Mouse (Mus musculus) embryonic facial prominence, embryonic 13.5 days (tissue): Measurements from ENCODE around the gene Foxb1. TPM values are rescaled to one million over a fixed set of nuclear protein-coding genes. Genes with fewer than 3 reads are reported as not detected.

ENCODE experiments used
- ATAC-seq: fragments of 200-750 bp; cut with Nextera tagmentation; 2 replicates; pipeline ENCODE4 v1.8.0; 2017; ENCODE audit warnings: low read depth; ENCODE audit not compliant: insufficient number of reproducible peaks, insufficient read depth, low FRiP score, low TSS enrichment
- H3K27ac ChIP-seq: fragments of 300-500 bp; sonication (generic); 2 replicates; pipeline ENCODE4 v1.5.1; 2015; ENCODE audit warnings: moderate library complexity, mild to moderate bottlenecking, inconsistent platforms
- H3K27me3 ChIP-seq: fragments of 300-500 bp; sonication (generic); 2 replicates; pipeline ENCODE4 v1.6.1; 2015; ENCODE audit warnings: mild to moderate bottlenecking, inconsistent platforms
- H3K36me3 ChIP-seq: fragments of 300-500 bp; sonication (generic); 2 replicates; pipeline ENCODE4 v1.6.1; 2015; ENCODE audit warnings: mild to moderate bottlenecking, inconsistent platforms
- H3K4me1 ChIP-seq: fragments of 300-500 bp; sonication (generic); 2 replicates; pipeline ENCODE4 v1.6.1; 2015; ENCODE audit warnings: inconsistent platforms
- H3K4me2 ChIP-seq: fragments of 300-500 bp; sonication (generic); 2 replicates; pipeline ENCODE4 v1.6.1; 2015; ENCODE audit warnings: moderate library complexity, mild to moderate bottlenecking, inconsistent platforms
- H3K4me3 ChIP-seq: fragments of 300-500 bp; sonication (generic); 2 replicates; pipeline ENCODE4 v1.5.1; 2015; ENCODE audit warnings: mild to moderate bottlenecking, inconsistent platforms
- H3K9ac ChIP-seq: fragments of 300-500 bp; sonication (generic); 2 replicates; pipeline ENCODE4 v1.6.1; 2015; ENCODE audit warnings: mild to moderate bottlenecking, inconsistent platforms
- H3K9me3 ChIP-seq: fragments of 300-500 bp; sonication (generic); 2 replicates; pipeline ENCODE4 v1.6.1; 2016; ENCODE audit warnings: inconsistent platforms
- WGBS: fragments of 180-500 bp; shearing (Covaris S2); methylation state at CpG from one replicate; pipeline ENCODE4 v1.1.7; 2015; ENCODE audit warnings: mixed read lengths; 5-methylcytosine and 5-hydroxymethylcytosine counted together
- polyA plus RNA-seq: library from polyadenylated mRNA; unstranded; fragments of >200 nt; fragmentation: Nextera tagmentation; extraction: Ambion mirVana; gene quantifications from 2 replicates; pipeline ENCODE4 v1.2.1, GENCODE M21; 2015

The Foxb1 gene
- polyA plus RNA-seq, 1 experiment from 2014 or later = 0.08 TPM

DNA sequence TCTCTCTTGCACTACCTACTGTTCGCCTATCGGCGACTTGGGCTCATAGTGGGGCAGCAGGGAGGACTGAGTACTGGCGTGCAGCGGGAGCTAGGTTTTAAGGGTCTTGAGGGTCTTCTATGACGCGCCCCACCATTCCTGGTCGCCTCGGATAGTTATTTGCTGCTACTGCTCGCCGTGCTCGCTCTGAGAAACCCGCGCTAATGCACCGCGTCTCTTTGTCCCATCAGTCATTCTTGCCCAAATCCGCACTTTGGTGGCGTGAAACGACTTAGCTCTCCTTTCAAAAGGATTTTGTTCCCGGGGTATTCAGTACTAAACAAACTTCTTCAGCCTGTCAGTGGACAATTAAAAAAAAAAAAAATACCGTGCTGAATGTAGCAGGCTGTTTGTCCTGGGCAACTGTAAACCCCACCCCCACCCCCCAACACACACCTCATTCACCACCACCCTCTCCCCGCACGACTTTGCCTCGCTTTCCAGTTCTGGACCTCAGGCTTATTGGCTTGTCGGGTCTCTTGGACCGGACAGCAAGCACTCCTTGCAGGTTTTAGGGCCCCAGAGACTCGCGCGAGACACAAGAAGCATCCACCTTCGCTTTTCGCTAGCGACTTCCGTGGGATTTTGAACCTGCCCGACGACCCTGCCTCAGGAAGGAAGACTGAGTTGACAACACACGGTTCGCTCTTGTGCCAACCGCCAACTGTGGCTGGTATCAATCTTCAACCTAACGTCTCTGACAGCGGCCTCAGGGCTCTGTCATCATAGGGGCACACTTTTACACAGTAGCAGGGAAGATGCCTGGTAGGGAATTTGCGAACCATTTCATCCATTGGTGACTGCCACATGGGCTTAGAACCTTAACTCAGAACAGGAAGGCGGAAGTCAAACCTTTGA, 4.1 kb upstream of the Foxb1 start:
- Histone ChIP-seq H3K36me3 (no peaks in the 10 kb centered on the region), H3K4me2 (no peak overlapping the region), H3K4me3 (no peak overlapping the region), H3K27ac (no peak overlapping the region), H3K9me3 (no peaks in the 10 kb centered on the region), H3K4me1 (peaks cover 23% of the 10 kb centered on the region), H3K27me3 (peaks cover 100% of the 10 kb centered on the region), H3K9ac (no peak overlapping the region)
- no peak for ATAC-seq
- WGBS = under 1% methylated on average over 42 of the region's 42 CpGs

DNA sequence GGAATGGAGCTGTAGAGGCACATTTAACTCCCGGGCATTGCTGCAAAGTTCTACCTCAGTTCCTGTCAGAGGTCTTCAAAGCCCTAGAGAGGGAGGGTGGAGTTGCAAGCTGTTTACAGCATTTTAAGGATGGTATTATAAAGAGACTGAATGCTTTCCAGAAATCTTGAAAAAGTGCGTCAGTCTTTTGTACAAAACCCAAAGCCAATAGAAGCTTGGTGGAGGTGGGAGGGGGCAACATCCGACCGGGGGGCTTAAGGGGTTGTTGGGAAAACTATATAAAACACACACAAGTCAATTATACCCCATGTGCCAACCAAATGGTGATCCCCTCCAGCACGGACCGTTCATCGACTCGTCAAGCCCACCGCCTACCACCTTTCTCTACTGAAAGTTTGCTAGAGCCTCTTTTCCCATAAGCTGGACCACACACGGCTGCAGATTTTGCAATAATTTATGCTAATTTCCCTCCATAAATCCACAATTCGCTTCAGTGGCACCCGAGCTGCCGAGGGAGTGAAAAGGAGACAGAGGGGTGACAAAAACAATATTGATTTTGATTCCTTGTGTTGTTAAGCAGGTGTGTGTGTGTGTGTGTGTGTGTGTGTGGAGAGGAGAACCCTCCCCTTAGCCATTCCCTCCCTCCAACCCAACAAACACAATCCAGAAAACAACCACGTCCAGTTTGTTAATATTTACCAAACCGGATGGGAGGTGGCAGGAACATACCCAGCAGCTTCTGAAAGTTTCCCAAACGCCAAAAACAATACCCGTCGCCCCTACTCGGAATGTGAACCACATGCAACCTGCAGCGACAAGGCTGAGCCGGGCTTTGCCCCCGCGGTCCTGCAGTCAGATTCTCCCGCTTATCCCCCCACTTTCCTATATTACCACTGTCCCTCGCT, 3.2 kb upstream of the Foxb1 start:
- H3K4me3 ChIP-seq = no peak overlapping the region
- H3K27me3 ChIP-seq = peaks cover 100% of the 10 kb centered on the region
- no peaks in the 10 kb centered on the region for H3K36me3 ChIP-seq
- no peak overlapping the region for H3K27ac ChIP-seq
- no peak overlapping the region for H3K4me2 ChIP-seq
- ATAC-seq = no peak
- no peak overlapping the region for H3K9ac ChIP-seq
- no peaks in the 10 kb centered on the region for H3K9me3 ChIP-seq
- WGBS = under 1% methylated on average over 25 of the region's 25 CpGs
- H3K4me1 ChIP-seq = peaks cover 32% of the 10 kb centered on the region

DNA sequence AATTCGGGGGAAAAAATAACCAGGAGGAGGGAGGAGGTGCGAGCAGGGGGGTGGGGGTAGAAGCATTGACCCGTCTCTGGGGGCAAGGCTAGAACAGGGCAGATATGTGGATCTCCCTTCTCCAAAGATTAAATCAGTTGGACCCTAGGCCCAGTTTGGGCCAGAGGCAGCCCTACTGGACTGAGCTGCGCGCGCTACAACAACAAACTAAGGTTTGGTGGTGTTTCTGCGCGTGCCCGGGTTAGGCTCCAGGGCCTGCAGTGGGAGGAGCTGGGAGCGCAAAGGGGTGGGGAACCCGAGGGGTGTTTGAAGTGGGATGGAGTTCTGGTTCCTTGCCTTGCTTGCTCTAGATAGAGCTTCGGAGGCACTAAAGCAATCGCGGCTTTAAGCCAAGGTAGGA, 2.0 kb upstream of the Foxb1 start:
- Histone ChIP-seq H3K4me2 (peak overlapping the region; percentile 24; the same call in 1 of the 2 replicates), H3K4me1 (peaks cover 38% of the 10 kb centered on the region), H3K9me3 (no peaks in the 10 kb centered on the region), H3K36me3 (no peaks in the 10 kb centered on the region), H3K27me3 (peaks cover 100% of the 10 kb centered on the region), H3K4me3 (no peak overlapping the region), H3K27ac (no peak overlapping the region), H3K9ac (no peak overlapping the region)
- no peak for ATAC-seq
- under 1% methylated on average over 14 of the region's 14 CpGs for WGBS

DNA sequence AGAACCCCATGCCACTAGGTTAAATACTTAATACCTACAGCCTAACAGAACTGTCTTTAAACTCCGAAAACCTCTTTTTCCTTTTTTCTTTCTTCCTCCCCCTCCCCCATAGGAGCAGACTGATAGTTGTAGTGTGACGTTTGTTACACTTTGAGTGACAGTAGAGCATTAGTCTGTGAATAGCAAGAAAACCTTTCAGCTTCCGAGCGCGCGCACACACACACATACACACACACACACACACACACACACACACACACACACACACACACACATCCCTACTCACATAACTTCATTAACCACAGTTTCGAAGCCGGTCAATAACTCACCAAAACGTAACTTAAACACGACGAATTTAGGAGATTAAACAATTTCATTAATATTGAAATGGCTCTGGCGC, 1.5 kb upstream of the Foxb1 start:
- ATAC-seq = no peak
- Histone ChIP-seq H3K4me3 (no peak overlapping the region), H3K9ac (no peak overlapping the region), H3K9me3 (no peaks in the 10 kb centered on the region), H3K4me2 (no peak overlapping the region), H3K4me1 (peaks cover 38% of the 10 kb centered on the region), H3K27ac (no peak overlapping the region), H3K27me3 (peaks cover 98% of the 10 kb centered on the region), H3K36me3 (no peaks in the 10 kb centered on the region)
- under 1% methylated on average over 12 of the region's 12 CpGs for WGBS

DNA sequence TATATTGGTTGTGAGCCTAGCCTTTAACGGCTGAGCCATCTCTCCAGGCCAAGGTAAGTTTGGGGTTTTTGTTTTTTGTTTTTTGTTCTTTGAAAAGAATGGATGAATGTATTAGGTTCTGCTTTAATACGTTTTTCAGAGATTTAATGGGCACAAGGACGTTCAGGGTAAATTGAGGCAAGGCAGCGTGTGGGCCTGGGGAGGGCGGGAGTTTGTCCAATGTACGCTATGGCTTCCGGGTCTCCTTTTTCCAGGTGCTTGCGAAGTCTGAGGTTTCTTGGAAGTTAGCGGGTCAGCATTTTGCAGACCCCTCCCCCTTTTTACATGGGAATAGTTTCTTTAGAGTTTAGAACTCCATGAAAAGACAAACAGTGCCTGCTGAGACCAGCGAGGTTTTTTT, 829 bp upstream of the Foxb1 start:
- Histone ChIP-seq H3K9me3 (no peaks in the 10 kb centered on the region), H3K36me3 (no peaks in the 10 kb centered on the region), H3K4me2 (no peak overlapping the region), H3K27ac (no peak overlapping the region), H3K9ac (no peak overlapping the region), H3K4me3 (no peak overlapping the region), H3K27me3 (peaks cover 98% of the 10 kb centered on the region), H3K4me1 (peaks cover 38% of the 10 kb centered on the region)
- WGBS = 2% methylated on average over 10 of the region's 10 CpGs
- no peak for ATAC-seq

DNA sequence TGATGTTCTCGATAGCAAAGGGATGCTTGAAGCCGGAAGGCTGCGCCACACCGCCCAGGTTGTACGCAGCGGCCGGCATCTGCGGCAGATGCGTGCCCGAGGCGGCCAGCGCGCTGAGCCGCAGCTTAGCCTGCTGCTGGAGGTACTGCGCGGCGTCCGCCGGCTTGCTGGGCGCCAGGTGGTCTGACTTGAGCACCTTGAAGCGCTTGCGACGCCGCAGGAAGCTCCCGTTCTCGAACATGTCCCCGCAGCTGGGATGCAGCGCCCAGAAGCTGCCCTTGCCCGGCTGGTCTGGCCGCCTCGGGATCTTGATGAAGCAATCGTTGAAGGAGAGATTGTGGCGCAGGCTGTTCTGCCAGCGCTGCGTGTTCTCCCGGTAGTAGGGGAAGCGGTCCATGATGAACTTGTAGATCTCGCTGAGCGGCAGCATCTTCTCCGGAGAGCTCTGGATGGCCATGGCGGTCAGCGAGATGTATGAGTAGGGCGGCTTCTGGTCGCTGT, 969 bp downstream of the Foxb1 start:
- WGBS = under 1% methylated on average over 44 of the region's 44 CpGs
- no peaks in the 10 kb centered on the region for H3K36me3 ChIP-seq
- H3K9ac ChIP-seq = no peak overlapping the region
- peaks cover 98% of the 10 kb centered on the region for H3K27me3 ChIP-seq
- no peaks in the 10 kb centered on the region for H3K9me3 ChIP-seq
- H3K27ac ChIP-seq = no peak overlapping the region
- H3K4me1 ChIP-seq = peaks cover 34% of the 10 kb centered on the region
- peak overlapping the region; percentile 19; the same call in 1 of the 2 replicates for H3K4me3 ChIP-seq
- H3K4me2 ChIP-seq = peak overlapping the region; percentile 37
- no peak for ATAC-seq

DNA sequence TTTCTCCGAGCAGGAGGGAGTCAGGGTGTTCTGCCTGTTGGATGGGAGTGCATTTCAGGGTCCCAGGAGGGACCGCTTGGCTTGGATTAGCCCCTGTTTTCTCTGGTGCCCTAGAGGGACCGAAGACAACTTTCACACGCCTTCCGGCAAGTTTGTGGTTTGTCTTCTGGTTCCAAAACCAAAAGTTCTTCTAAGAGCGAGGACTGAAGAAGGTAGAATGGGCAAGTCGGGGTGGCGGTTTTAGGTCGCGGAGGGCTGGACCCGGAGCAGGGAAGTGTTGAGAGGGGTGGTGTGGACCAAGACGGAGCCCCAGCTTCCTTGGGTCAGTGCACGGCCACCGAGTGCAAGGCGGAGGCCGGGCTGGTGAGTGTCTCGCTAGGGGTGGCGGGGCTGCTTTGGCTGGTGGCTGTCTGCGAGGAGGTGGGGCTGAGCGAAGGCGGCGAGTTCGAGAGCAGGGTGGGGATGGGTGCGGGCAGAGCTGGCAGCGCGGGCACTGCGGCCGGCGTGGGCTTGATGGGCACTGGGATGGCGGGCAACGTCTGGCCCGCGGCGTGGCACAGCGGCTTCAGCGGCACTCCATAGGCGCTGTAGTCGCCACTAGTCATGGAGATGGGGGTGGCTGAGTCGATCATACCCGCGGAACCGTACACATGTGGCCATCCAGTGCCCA, 1.7 kb downstream of the Foxb1 start:
- peaks cover 98% of the 10 kb centered on the region for H3K27me3 ChIP-seq
- H3K27ac ChIP-seq = no peak overlapping the region
- no peaks in the 10 kb centered on the region for H3K9me3 ChIP-seq
- WGBS = under 1% methylated on average over 42 of the region's 42 CpGs
- no peak for ATAC-seq
- no peaks in the 10 kb centered on the region for H3K36me3 ChIP-seq
- peak overlapping the region; percentile 37 for H3K4me2 ChIP-seq
- no peak overlapping the region for H3K9ac ChIP-seq
- H3K4me1 ChIP-seq = peaks cover 31% of the 10 kb centered on the region
- peak overlapping the region; percentile 16 for H3K4me3 ChIP-seq

DNA sequence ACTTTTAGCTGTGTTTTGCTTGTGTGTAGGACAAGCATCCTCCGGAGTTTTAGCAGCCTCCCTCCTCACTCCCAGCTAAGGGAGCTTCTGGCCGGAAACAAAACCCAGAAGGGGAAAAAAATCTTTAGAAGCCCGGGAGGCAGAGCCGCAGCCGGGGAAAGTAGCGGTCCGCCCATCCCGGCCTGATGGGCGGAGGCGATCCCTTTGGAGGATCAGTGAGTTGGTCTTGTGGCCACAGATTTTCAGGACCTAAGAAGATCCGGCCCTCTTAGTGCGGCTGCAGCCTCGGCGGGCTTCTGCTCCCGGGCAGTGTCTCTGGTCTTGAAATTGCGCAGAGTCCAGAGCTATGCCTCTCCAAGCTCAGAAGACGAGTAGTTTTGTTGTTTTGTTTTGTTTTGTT, 2.2 kb downstream of the Foxb1 start:
- Histone ChIP-seq H3K4me2 (peak overlapping the region; percentile 37), H3K27ac (no peak overlapping the region), H3K9ac (no peak overlapping the region), H3K4me1 (peaks cover 31% of the 10 kb centered on the region), H3K9me3 (no peaks in the 10 kb centered on the region), H3K4me3 (peak overlapping the region; percentile 16; the same call in 1 of the 2 replicates), H3K27me3 (peaks cover 98% of the 10 kb centered on the region), H3K36me3 (no peaks in the 10 kb centered on the region)
- ATAC-seq = no peak
- 0% methylated on average over 17 of the region's 17 CpGs for WGBS

DNA sequence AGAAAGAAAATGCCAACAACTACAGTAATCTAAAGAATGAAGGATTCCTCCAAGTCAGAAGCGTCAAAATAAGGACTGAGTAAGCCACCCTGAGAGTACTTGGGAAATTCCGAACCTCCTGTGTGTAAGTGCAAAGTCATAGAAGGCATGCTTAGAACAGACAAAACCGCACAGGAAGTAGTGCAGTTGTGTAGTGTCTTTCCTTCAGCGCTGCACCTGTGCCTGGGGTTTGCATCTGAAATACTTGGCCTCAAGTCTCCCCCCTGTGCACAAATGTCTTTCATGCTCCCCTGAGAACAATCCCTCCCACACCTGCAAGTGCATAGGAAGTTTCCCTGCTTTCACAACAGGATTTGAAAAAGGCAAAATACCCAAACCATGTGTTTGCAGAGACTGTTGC, 3.5 kb downstream of the Foxb1 start:
- Histone ChIP-seq H3K27ac (no peak overlapping the region), H3K4me2 (no peak overlapping the region), H3K36me3 (no peaks in the 10 kb centered on the region), H3K9me3 (no peaks in the 10 kb centered on the region), H3K9ac (no peak overlapping the region), H3K27me3 (peaks cover 98% of the 10 kb centered on the region), H3K4me3 (no peak overlapping the region), H3K4me1 (peaks cover 27% of the 10 kb centered on the region)
- 6% methylated on average over 4 of the region's 4 CpGs for WGBS
- ATAC-seq = no peak

DNA sequence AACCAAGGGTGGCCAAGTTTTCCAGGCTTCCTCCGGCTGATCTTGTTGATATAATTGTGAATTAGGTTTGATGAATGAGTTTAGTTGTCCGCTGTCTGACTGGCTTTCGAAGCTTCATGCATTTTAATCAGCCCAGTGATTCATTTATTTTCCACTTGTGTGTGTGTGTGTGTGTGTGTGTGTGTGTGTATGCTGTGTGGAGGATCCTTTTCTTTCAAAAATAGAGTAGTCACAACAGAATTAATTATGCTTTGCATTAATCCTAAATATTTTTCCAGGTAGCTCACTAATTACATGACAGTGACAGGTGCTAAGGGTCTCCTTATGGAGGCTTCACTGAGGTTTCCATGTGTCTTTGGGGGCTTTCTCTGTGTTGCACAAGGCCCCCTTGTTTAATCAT, 4.3 kb downstream of the Foxb1 start:
- Histone ChIP-seq H3K9me3 (no peaks in the 10 kb centered on the region), H3K36me3 (no peaks in the 10 kb centered on the region), H3K27ac (no peak overlapping the region), H3K4me2 (no peak overlapping the region), H3K4me3 (no peak overlapping the region), H3K27me3 (peaks cover 98% of the 10 kb centered on the region), H3K4me1 (peaks cover 27% of the 10 kb centered on the region), H3K9ac (no peak overlapping the region)
- WGBS = 21% methylated on average over 3 of the region's 3 CpGs
- no peak for ATAC-seq

DNA sequence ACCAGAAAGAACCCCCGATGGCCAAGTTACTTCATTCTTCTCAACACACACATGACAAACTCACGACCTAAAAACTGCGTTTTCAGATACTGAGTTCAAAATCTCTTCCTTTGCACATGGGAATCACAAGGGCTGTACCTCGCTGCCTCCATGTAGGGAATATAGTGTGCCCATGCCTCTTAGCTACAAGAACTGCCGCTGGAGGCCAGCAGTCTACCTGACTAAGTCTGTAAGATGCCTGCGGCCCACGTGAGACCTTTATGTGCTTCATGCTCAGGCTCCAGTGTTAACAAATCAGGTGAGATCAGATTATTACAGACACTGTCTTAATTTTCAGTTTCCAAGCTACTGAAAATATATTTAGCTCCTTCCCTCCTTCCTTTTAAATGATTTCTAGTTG, 4.7 kb downstream of the Foxb1 start:
- 12% methylated on average over 7 of the region's 7 CpGs for WGBS
- Histone ChIP-seq H3K4me3 (no peak overlapping the region), H3K4me2 (no peak overlapping the region), H3K4me1 (peaks cover 26% of the 10 kb centered on the region), H3K9ac (no peak overlapping the region), H3K36me3 (no peaks in the 10 kb centered on the region), H3K27ac (no peak overlapping the region), H3K27me3 (peaks cover 98% of the 10 kb centered on the region), H3K9me3 (no peaks in the 10 kb centered on the region)
- no peak for ATAC-seq
